Mouse (Mus musculus): Measurements from ENCODE around the gene Zswim1. TPM values are rescaled to one million over a fixed set of nuclear protein-coding genes. Genes with fewer than 3 reads are reported as not detected.
"Not testable (repeated sequence)": the region's sequence is repeated elsewhere in the genome, so short reads cannot be mapped to it uniquely, and the experiment has no call there.

Gene Zswim1
- total RNA-seq, 1 experiment from 2014 or later, result 11.9 TPM

- no peak for DNase-seq
These were observed 6.0 kb downstream of the Zswim1 start, which contains the start of gene Spata25 for GRCm38 (mm10) chr2:164828437-164828836. TSS of gene Spata25 (minus strand) at chr2:164828537.

GRCm38 (mm10) chr2:164829090-164829489 lies 6.6 kb downstream of the Zswim1 start:
- no peak for DNase-seq

GRCm38 (mm10) chr2:164831029-164831428 lies 8.5 kb downstream of the Zswim1 start:
- no peak for DNase-seq

GRCm38 (mm10) chr2:164832032-164832747 lies 9.7 kb downstream of the Zswim1 start:
- no peak for DNase-seq

- peak; percentile 77 for DNase-seq
These were observed 10.3 kb downstream of the Zswim1 start, which contains the start of gene Ctsa for GRCm38 (mm10) chr2:164832748-164833301. TSS of gene Ctsa (plus strand) at chr2:164832873.

GRCm38 (mm10) chr2:164833314-164833959 lies 11.0 kb downstream of the Zswim1 start, which contains the start of gene Neurl2:
TSS of gene Neurl2 (minus strand) at chr2:164833456.
- DNase-seq, result peak; percentile 85

GRCm38 (mm10) chr2:164834531-164834930 lies 12.0 kb downstream of the Zswim1 start:
- no peak for DNase-seq

GRCm38 (mm10) chr2:164835164-164835563 lies 12.7 kb downstream of the Zswim1 start:
- DNase-seq, result no peak

- DNase-seq, result no peak
These were observed 23.3 kb downstream of the Zswim1 start for GRCm38 (mm10) chr2:164845782-164846181.

GRCm38 (mm10) chr2:164850061-164850460 lies 27.6 kb downstream of the Zswim1 start:
- no peak for DNase-seq

- not testable (repeated sequence) for DNase-seq
These were observed 33.1 kb downstream of the Zswim1 start for GRCm38 (mm10) chr2:164855572-164855971.

- no peak for DNase-seq
These were observed 34.0 kb downstream of the Zswim1 start for GRCm38 (mm10) chr2:164856309-164857100.

GRCm38 (mm10) chr2:164857101-164857821 lies 34.8 kb downstream of the Zswim1 start, which contains the start of gene Pltp:
TSS of gene Pltp (minus strand) at chr2:164857711.
- DNase-seq, result peak; percentile 41

- no peak for DNase-seq
These were observed 35.5 kb downstream of the Zswim1 start for GRCm38 (mm10) chr2:164857842-164858553.

GRCm38 (mm10) chr2:164859155-164859554 lies 36.7 kb downstream of the Zswim1 start:
- no peak for DNase-seq

GRCm38 (mm10) chr2:164859640-164860432 lies 37.4 kb downstream of the Zswim1 start:
- DNase-seq, result no peak

- DNase-seq, result no peak
These were observed 38.6 kb downstream of the Zswim1 start for GRCm38 (mm10) chr2:164861094-164861493.

GRCm38 (mm10) chr2:164862179-164862861 lies 39.8 kb downstream of the Zswim1 start:
- peak; percentile 67 for DNase-seq

- not testable (repeated sequence) for DNase-seq
These were observed 40.9 kb downstream of the Zswim1 start for GRCm38 (mm10) chr2:164863411-164863810.

Measured in adrenal gland, postnatal 25 days (tissue).